Mouse (Mus musculus) B cell, adult 62 days (primary cell): ENCODE data around the gene Gm6993. TPM values are rescaled to one million over a fixed set of nuclear protein-coding genes. Genes with fewer than 3 reads are reported as not detected.

ENCODE experiments used
- total RNA-seq: library from RNA; stranded (reverse); gene quantifications from 4 replicates; pipeline ENCODE4 v1.2.4, GENCODE M21; 2023

Gm6993 gene
- not detected in 4 replicates for total RNA-seq

GRCm38 (mm10) chr12:31240470-31240869 lies at the start of gene Gm6993:
Gene Gm6993 (plus strand): TSS chr12:31240770.

GRCm38 (mm10) chr12:31265005-31265721 lies 24.6 kb downstream of the Gm6993 start, which contains the start of gene Lamb1:
Gene Lamb1 (plus strand): TSS chr12:31265234.

Other genes with a start within 250 kb of the Gm6993 start
- gene Fam110c, start 166.9 kb upstream of the Gm6993 start, total RNA-seq: not detected in 4 replicates
- gene Lamb1, start 24.5 kb downstream of the Gm6993 start, total RNA-seq: 0.12 TPM in 1 of 4 replicates, not detected in the others
- gene Dld, start 110.7 kb downstream of the Gm6993 start, total RNA-seq: 51.8 to 55.6 TPM (median 54.5 TPM) in 4 replicates
- gene Slc26a3, start 150.1 kb downstream of the Gm6993 start, total RNA-seq: not detected in 4 replicates